9 mouse cellular contexts compared by ENCODE assay signal in genomic region chr1:91600671-91601361, GRCm38 (mm10).
A peak's percentile ranks its signal among the peaks of the same experiment; 100 is the strongest.
DNase-seq lines count a peak whose midpoint lies in the region; ATAC-seq lines count a peak whose summit lies in the region.
"Had no signal": no experiment of that assay in that cellular context is flagged by ENCODE, and none has a peak within 500 bp of the region (broad histone marks: within the 10 kb centered on the region; RNA-seq: fewer than 3 reads in every experiment).

No protein-coding gene starts in this region.

- 0 out of 2 replicates have a peak overlapping the region, but pooled peaks have one; percentile 38 for H3K27ac ChIP-seq in hindbrain, embryonic 14.5 days
- 0 out of 2 replicates have a peak overlapping the region, but pooled peaks have one; percentile 17 for H3K27ac ChIP-seq in midbrain, embryonic 12.5 days (replicated peaks)
- no peak overlapping the region for H3K27ac ChIP-seq in stomach, embryonic 15.5 days

- no peak overlapping the region for H3K4me3 ChIP-seq in hindbrain, embryonic 14.5 days (replicated peaks; ENCODE audit: low read length)
- no peak overlapping the region for H3K4me3 ChIP-seq in midbrain, embryonic 12.5 days
- no peak overlapping the region for H3K4me3 ChIP-seq in stomach, embryonic 15.5 days (replicated peaks)
- H3K4me3 ChIP-seq: megakaryocyte, embryonic 14.5 days had no signal

- H3K4me1 ChIP-seq in hindbrain, embryonic 14.5 days (replicated peaks; ENCODE audit: control insufficient read depth, insufficient read depth, low read length) = peaks cover 10% of the 10 kb centered on the region
- peaks cover 15% of the 10 kb centered on the region for H3K4me1 ChIP-seq in midbrain, embryonic 12.5 days
- H3K4me1 ChIP-seq in stomach, embryonic 15.5 days = peaks cover 8% of the 10 kb centered on the region; the same call in 1 of the 2 replicates

- peak; percentile 91 for DNase-seq in ZHBTc4 (ENCODE audit: low read depth, low spot score)
- peak; percentile 66 for DNase-seq in gastrocnemius, adult 18-20 months (ENCODE audit: low spot score)
- peak; percentile 55 for DNase-seq in hindbrain, embryonic 14.5 days (ENCODE audit: low spot score)
- peak; percentile 43 to 50 for DNase-seq in left cerebral cortex, adult 18-20 months (ENCODE audit: low spot score in 2 of 2)
- DNase-seq in spleen, postnatal 36 days (ENCODE audit: low spot score in 2 of 2) = no peak

- H3K9me3 ChIP-seq in hindbrain, embryonic 14.5 days (ENCODE audit: control insufficient read depth, low read length) = no peaks in the 10 kb centered on the region
- H3K9me3 ChIP-seq in midbrain, embryonic 12.5 days = no peaks in the 10 kb centered on the region
- H3K9me3 ChIP-seq in stomach, embryonic 15.5 days = no peaks in the 10 kb centered on the region
- H3K9me3 ChIP-seq: megakaryocyte, embryonic 14.5 days had no signal

- 28% methylated on average over 9 of the region's 9 CpGs for WGBS in hindbrain, embryonic 14.5 days
- 31% methylated on average over 9 of the region's 9 CpGs for WGBS in midbrain, embryonic 12.5 days
- 33% methylated on average over 9 of the region's 9 CpGs for WGBS in stomach, embryonic 15.5 days

- H3K36me3 ChIP-seq in hindbrain, embryonic 14.5 days (replicated peaks; ENCODE audit: control insufficient read depth, insufficient read depth) = no peaks in the 10 kb centered on the region
- no peaks in the 10 kb centered on the region for H3K36me3 ChIP-seq in midbrain, embryonic 12.5 days
- H3K36me3 ChIP-seq in stomach, embryonic 15.5 days = no peaks in the 10 kb centered on the region

- H3K27me3 ChIP-seq in hindbrain, embryonic 14.5 days (ENCODE audit: control insufficient read depth, insufficient read depth, low read length) = no peaks in the 10 kb centered on the region
- peaks cover 13% of the 10 kb centered on the region for H3K27me3 ChIP-seq in midbrain, embryonic 12.5 days
- no peaks in the 10 kb centered on the region for H3K27me3 ChIP-seq in stomach, embryonic 15.5 days (replicated peaks)

- H3K4me2 ChIP-seq in hindbrain, embryonic 14.5 days (replicated peaks) = no peak overlapping the region
- H3K4me2 ChIP-seq in midbrain, embryonic 12.5 days (replicated peaks) = no peak overlapping the region
- H3K4me2 ChIP-seq in stomach, embryonic 15.5 days = no peak overlapping the region

- no peak overlapping the region for H3K9ac ChIP-seq in hindbrain, embryonic 14.5 days
- no peak overlapping the region for H3K9ac ChIP-seq in midbrain, embryonic 12.5 days (replicated peaks)
- no peak overlapping the region for H3K9ac ChIP-seq in stomach, embryonic 15.5 days

- ATAC-seq in common myeloid progenitor, adult 5-6 weeks (replicated peaks; ENCODE audit: low read depth, poor library complexity, severe bottlenecking) = peak; percentile 69
- peak; percentile 90 for ATAC-seq in hindbrain, embryonic 14.5 days (ENCODE audit: low FRiP score)
- ATAC-seq in midbrain, embryonic 12.5 days (ENCODE audit: low FRiP score, low read depth) = peak; percentile 90
- ATAC-seq in stomach, embryonic 15.5 days (ENCODE audit: insufficient read depth, low FRiP score, low read depth) = peak; percentile 72

Comparison
In these comparisons a context has a peak if more than half of its experiments do, and no peak if none do; other contexts are left out.
1. DNase-seq: peak in ZHBTc4 (single experiment), gastrocnemius, adult 18-20 months (single experiment), hindbrain, embryonic 14.5 days (single experiment) and left cerebral cortex, adult 18-20 months (2 of 2); none in spleen, postnatal 36 days (0 of 2).
2. Peak in every context shown above with its lines, with median percentiles within 50 percentile points of each other: ATAC-seq.